Mouse (Mus musculus) hematopoietic stem cell, adult 5-6 weeks (primary cell): Measurements from ENCODE around the gene Rnf183. TPM values are rescaled to one million over a fixed set of nuclear protein-coding genes. Genes with fewer than 3 reads are reported as not detected.
"Not testable (repeated sequence)": the region's sequence is repeated elsewhere in the genome, so short reads cannot be mapped to it uniquely, and the experiment has no call there.

Experiments
- ATAC-seq, 2 experiments: fragments of 125-278 bp in 1 of 2; replicated peaks in 1 of 2; 2 replicates each; pipeline ENCODE4 v1.8.0; 2016 to 2017; ENCODE audit warnings: inconsistent platforms in 2 of 2, mild to moderate bottlenecking in 2 of 2, moderate number of reproducible peaks in 2 of 2, low read depth in 1 of 2, moderate TSS enrichment in 1 of 2; ENCODE audit not compliant: low FRiP score in 2 of 2, poor library complexity in 2 of 2, severe bottlenecking in 2 of 2, insufficient read depth in 1 of 2, low TSS enrichment in 1 of 2
- total RNA-seq: library from RNA; stranded (forward); fragments of 172-1452, 232-1000 nt; gene quantifications from 2 replicates; pipeline ENCODE4 v1.2.3, GENCODE M21; 2017

Gene Rnf183
- not detected in 2 replicates for total RNA-seq

DNA sequence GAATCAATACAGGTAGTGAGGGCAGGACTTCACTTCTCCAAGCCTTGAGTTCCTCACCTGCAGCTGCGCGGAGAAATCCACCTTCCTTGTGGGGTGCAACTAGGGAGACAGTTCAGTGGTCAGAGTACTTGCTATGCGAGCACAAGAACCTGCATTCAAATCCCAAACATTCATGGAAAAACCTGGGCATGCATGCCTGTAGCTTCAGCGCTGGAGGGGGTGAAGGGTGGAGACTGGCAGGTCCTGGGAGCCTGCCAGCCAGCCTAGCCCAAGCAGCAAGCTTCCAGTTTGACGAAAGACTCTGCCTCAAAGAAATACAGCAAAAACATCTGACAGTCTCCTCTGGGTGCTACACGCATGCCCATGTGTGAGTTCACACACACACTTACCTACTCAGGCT, at the start of gene Rnf183:
Gene Rnf183, minus strand, starts transcription at position 172 of the 400 bp plus-strand sequence.
- no peak for ATAC-seq

DNA sequence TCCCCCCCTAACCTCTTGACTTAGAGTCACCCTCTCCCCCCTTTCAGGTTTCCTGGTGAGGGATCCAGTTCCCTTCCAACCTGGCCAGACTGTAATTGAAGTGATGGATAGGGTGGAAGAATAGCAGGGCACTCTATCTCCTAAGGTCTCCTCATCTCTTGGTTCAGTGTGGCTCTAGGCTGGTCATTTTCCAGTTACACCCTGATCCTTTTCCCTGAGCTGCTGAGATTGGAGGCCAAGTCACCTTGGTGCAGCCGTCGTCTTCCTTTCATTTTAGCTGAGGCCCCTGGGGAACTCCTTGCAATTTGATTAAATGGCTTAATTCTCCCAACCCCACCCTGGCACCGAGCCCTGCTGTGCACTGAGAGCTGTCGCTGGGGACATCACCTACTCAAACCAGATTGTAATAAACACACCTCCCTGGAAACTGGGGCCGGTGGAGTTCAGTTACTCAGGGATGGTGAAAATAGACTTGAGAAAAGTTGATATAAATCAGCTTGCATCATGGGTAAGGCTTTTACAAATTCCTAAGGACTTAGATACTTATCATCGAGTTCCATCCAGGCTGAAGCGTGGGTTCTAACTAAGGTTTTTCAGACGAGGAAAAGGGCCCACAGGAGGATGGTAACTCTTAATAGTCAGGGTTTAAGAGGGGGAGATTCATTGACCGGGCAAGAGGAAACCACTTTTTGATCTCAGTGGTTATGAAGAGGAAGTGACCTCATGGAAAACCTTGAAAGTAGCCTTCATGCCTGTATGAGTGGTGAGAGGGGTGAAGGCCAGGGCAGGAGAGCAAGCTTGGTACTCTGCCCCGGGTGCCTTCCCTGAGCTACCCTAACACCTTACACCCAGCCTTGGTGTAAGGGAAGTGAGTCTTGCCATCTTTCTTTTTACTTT, 45.9 kb upstream of the Rnf183 start:
- ATAC-seq: peak; percentile 84 to 85

GRCm38 (mm10) chr4:62479937-62480708, 45.1 kb upstream of the Rnf183 start, which contains the start of gene Bspry:
TSS of gene Bspry (plus strand) at chr4:62480053.
- peak in 1 of 2 experiments; percentile 45; a peak in 1 of 4 replicates for ATAC-seq

DNA sequence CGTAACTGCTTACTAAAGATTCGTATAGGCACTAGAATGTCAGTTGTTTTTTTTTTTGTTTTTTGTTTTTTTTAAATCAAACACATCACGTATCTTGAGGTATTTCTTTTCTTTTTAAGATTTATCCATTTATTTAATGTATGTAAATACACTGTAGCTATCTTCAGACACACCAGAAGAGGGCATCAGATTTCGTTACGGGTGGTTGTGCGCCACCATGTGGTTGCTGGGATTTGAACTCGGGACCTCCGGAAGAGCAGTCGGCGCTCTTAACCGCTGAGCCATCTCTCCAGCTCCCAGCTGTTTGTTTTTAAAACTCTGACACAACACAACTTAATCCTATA, 44.5 kb upstream of the Rnf183 start:
- not testable (repeated sequence) for ATAC-seq

DNA sequence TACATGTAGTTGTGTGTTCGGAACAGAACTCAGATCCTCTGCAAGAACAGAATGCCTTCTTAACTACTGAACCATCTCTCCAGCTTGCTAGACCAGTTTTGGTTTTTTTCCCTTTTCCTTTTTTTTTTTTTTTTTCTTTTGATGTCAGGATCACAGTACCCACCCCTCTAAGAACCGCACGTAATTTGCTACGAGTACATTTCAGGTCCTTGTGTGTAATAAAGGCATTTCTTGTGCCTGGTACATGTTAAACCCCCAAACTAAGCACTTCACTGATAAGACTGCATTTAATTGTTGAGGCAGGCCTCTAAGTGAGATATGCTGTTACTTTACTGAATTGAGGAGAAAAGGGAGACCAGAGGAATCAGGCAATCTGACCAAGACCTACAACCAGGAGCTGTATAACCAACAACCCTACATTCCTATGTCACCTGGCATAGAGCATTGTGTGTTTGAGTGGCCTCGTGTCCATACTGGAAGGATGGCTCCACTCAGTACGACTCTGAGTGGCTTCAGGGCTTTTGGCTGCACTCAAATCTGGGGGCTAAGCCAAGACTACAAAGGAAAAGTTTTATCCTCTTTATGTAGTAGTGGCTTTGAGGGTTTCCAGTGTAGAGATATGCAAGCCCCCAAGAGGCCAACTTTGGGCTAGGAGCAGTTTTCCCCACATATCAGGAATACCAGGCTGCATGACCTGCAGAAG, 42.6 kb upstream of the Rnf183 start:
- ATAC-seq: no peak

- no peak for ATAC-seq
Observed at GRCm38 (mm10) chr4:62475793-62476192, 40.7 kb upstream of the Rnf183 start.

- ATAC-seq: no peak
Observed at GRCm38 (mm10) chr4:62475131-62475530, 40.1 kb upstream of the Rnf183 start.

GRCm38 (mm10) chr4:62472071-62472470, 37.0 kb upstream of the Rnf183 start:
- no peak for ATAC-seq

DNA sequence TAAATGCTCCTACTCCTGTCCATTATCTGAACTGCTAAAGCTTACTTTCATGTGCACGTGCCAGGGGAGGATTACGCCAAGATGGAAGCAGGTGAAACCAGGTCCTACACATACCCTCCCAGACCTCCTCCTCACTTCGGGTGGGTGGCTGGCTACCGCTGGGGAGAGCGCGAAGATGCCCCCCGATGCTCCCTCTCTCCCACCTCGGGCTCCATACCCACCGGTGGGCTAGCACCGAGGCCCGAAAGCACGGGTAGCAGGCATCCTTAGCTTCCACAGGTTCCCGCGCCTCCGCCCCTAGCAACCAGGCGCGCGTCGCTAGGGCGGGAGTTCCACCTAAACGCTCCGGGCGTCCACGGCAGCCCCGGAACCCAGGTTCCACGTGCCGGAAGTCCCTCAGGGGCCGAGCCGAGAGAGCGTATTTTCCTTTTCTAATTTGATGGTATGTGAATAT, 35.6 kb upstream of the Rnf183 start, which contains the start of gene Wdr31:
Gene Wdr31, minus strand, starts transcription at position 299 of the 454 bp plus-strand sequence.
- ATAC-seq: peak; percentile 86 to 95

DNA sequence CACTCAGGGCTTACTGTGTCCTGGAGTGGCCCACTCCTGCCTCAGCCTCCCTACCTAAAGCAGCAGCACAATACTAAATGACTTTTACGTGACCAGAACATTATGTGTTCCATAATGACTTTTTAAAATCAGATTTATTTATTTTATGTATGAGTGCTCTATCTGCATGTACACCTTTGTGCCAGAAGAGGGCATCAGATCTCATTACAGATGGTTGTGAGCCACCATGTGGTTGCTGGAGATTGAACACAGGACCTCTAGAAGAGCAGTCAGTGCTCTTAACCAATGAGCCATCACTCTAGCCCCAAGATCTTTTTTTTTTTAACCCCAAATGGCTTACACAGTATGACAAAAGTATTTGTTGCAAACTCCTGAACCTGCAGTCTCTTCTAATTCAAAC, 33.1 kb upstream of the Rnf183 start:
- no peak for ATAC-seq

DNA sequence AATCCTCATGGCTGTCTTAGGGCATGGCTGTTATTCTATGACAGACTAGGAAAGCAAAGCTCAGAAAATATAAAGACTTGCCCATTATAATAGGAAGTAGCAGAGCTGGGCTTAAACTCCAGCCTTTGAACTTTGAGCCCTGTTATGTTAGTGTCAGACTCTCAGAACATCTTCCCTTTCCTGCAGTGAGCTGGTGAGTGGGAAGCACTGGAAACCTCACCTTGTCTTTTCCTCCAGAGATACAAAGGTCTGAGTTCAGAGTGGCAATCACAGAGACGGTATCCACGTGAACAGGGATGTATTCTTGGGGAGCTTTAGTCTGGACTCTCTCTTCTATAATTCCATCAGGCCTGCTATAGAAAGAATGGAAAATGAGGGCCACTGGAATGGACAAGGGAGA, 28.1 kb upstream of the Rnf183 start:
- no peak for ATAC-seq

DNA sequence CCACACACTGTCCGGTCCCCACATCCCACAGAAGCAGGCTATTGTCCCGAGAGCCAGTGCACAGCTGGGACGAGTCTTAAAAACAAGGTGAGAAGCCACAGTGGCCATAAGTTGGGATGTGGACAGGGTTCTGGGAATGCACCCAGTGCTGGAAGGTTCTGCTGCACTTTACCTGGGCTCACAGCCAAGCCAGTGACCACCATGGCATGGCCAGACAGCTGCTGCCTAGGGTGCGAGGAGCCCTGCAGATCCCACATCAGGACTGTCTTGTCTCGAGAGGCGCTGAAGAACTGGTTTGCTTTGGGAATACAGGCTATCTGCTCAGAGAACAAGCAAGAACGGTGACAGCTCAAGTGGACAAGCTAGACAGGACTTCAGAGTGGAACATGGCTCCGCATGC, 25.3 kb upstream of the Rnf183 start:
- ATAC-seq: no peak

GRCm38 (mm10) chr4:62459081-62459480, 24.0 kb upstream of the Rnf183 start:
- ATAC-seq: no peak

DNA sequence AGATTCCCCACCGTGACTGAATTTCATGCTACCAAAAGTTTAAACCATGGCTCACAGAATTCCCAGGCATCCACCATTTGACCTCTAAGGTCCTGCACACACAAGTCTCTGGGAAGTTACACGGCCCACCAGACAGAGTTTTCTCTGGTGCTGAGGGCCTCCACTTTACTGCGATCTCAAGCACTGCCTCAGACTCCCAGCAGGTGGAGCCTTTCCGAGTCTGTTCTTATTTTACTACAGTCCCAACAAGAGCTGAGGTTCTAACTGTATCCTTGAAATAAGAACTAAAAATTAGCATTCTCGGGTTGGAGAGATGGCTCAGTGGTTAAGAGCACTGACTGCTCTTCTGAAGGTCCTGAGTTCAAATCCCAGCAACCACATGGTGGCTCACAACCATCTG, 19.9 kb upstream of the Rnf183 start:
- ATAC-seq: peak; percentile 67 to 75

DNA sequence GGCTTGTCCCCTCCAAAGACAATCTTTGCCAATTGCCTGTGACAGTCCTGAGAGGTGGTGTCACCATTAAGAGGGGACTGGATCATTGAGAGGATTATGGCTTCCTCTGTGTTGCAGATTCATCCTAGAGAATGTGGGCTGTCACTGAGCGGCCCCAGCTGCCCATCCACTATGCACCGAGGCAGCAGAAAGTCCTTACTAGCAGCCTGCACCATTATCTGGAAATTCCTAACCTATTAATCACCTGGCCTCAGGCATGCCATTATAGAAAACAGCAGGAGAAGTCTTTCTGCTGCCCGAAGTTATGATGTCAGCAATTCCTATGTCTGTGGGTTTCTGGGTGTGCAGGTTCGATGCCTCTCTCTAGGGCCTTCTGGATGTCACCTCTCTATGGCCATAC, 5.9 kb upstream of the Rnf183 start:
- ATAC-seq: no peak

- no peak for ATAC-seq
Observed at GRCm38 (mm10) chr4:62440544-62440943, 5.5 kb upstream of the Rnf183 start.

DNA sequence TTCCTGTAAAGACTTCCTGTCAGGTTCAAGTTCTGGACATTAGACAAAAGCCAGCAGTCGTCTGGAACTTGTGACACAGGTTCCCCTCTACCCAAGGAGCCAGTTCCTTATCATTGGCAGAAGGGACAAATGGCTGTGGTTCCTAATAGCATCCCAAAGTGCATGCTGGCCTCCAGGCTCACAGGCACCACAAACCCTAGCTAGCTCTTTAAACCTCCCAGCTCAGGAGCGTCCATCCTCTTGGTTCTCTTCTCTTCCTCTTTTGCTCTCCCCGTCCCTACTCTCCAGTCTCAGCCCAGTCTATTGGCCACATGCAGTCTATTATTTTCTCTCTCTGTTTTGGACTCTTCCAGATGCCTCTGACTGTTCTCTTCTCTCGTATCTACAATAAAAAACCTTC, 4.7 kb upstream of the Rnf183 start:
- no peak for ATAC-seq

- ATAC-seq: no peak
Observed at GRCm38 (mm10) chr4:62437871-62438270, 2.8 kb upstream of the Rnf183 start.
